Mouse (Mus musculus): Measurements from ENCODE around the gene Cmah. TPM values are rescaled to one million over a fixed set of nuclear protein-coding genes. Genes with fewer than 3 reads are reported as not detected.

The Cmah gene
- total RNA-seq, 4 experiments from 2014 or later = 1.1 to 2.2 (median 1.2) TPM

- peak in 1 of 2 experiments; percentile 10 for DNase-seq (ENCODE audit: low spot score in 2 of 2)
Observed at GRCm38 (mm10) chr13:24416409-24416808, 89.2 kb downstream of the Cmah start.

GRCm38 (mm10) chr13:24418024-24418423 lies 90.8 kb downstream of the Cmah start:
- DNase-seq (ENCODE audit: low spot score in 2 of 2) = no peak

- DNase-seq (ENCODE audit: low spot score in 2 of 2) = no peak
Observed at GRCm38 (mm10) chr13:24418814-24419213, 91.6 kb downstream of the Cmah start.

GRCm38 (mm10) chr13:24419560-24420250 lies 92.5 kb downstream of the Cmah start:
- no peak for DNase-seq (ENCODE audit: low spot score in 2 of 2)

- DNase-seq (ENCODE audit: low spot score in 2 of 2) = no peak
Observed at GRCm38 (mm10) chr13:24421987-24422386, 94.8 kb downstream of the Cmah start.

GRCm38 (mm10) chr13:24430215-24430614 lies 103.0 kb downstream of the Cmah start:
- DNase-seq (ENCODE audit: low spot score in 2 of 2) = no peak

- DNase-seq (ENCODE audit: low spot score in 2 of 2) = no peak
Observed at GRCm38 (mm10) chr13:24431593-24431992, 104.4 kb downstream of the Cmah start.

GRCm38 (mm10) chr13:24442272-24442671 lies 115.1 kb downstream of the Cmah start:
- DNase-seq (ENCODE audit: low spot score in 2 of 2) = no peak

GRCm38 (mm10) chr13:24443763-24444347 lies 116.7 kb downstream of the Cmah start:
- no peak for DNase-seq (ENCODE audit: low spot score in 2 of 2)

- DNase-seq (ENCODE audit: low spot score in 2 of 2) = no peak
Observed at GRCm38 (mm10) chr13:24444709-24445108, 117.5 kb downstream of the Cmah start.

- DNase-seq (ENCODE audit: low spot score in 2 of 2) = no peak
Observed at GRCm38 (mm10) chr13:24445166-24445565, 118.0 kb downstream of the Cmah start.

- DNase-seq (ENCODE audit: low spot score in 2 of 2) = no peak
Observed at GRCm38 (mm10) chr13:24446081-24446480, 118.9 kb downstream of the Cmah start.

- DNase-seq (ENCODE audit: low spot score in 2 of 2) = no peak
Observed at GRCm38 (mm10) chr13:24447043-24447442, 119.8 kb downstream of the Cmah start.

GRCm38 (mm10) chr13:24448578-24448977 lies 121.4 kb downstream of the Cmah start:
- no peak for DNase-seq (ENCODE audit: low spot score in 2 of 2)

GRCm38 (mm10) chr13:24451455-24451854 lies 124.3 kb downstream of the Cmah start:
- no peak for DNase-seq (ENCODE audit: low spot score in 2 of 2)

- DNase-seq (ENCODE audit: low spot score in 2 of 2) = no peak
Observed at GRCm38 (mm10) chr13:24453737-24454136, 126.5 kb downstream of the Cmah start.

GRCm38 (mm10) chr13:24456385-24456784 lies 129.2 kb downstream of the Cmah start:
- no peak for DNase-seq (ENCODE audit: low spot score in 2 of 2)

GRCm38 (mm10) chr13:24460517-24460916 lies 133.3 kb downstream of the Cmah start:
- DNase-seq (ENCODE audit: low spot score in 2 of 2) = no peak

GRCm38 (mm10) chr13:24463767-24464166 lies 136.6 kb downstream of the Cmah start:
- DNase-seq (ENCODE audit: low spot score in 2 of 2) = no peak

- no peak for DNase-seq (ENCODE audit: low spot score in 2 of 2)
Observed at GRCm38 (mm10) chr13:24466027-24466426, 138.8 kb downstream of the Cmah start.

GRCm38 (mm10) chr13:24467806-24468205 lies 140.6 kb downstream of the Cmah start:
- no peak for DNase-seq (ENCODE audit: low spot score in 2 of 2)

GRCm38 (mm10) chr13:24477564-24477963 lies 150.4 kb downstream of the Cmah start:
- no peak for DNase-seq (ENCODE audit: low spot score in 2 of 2)

GRCm38 (mm10) chr13:24479516-24479915 lies 152.3 kb downstream of the Cmah start:
- no peak for DNase-seq (ENCODE audit: low spot score in 2 of 2)
